ENCODE assay signal across 9 mouse cellular contexts in genomic region chr16:13449491-13449890, GRCm38 (mm10).
DNase-seq lines count a peak whose midpoint lies in the region; ATAC-seq and TF ChIP-seq lines count a peak whose summit lies in the region.
"Had no signal": no experiment of that assay in that cellular context is flagged by ENCODE, and none has a peak within 500 bp of the region (broad histone marks: within the 10 kb centered on the region; RNA-seq: fewer than 3 reads in every experiment).

No protein-coding gene starts in this region.

- peak overlapping the region; percentile 4 for H3K4me3 ChIP-seq in erythroblast, embryonic 14.5 days (replicated peaks)
- peak overlapping the region; percentile 69; the same call in 1 of the 2 replicates for H3K4me3 ChIP-seq in lung, embryonic 15.5 days
- no peak overlapping the region for H3K4me3 ChIP-seq in lung, adult 2 months (replicated peaks; ENCODE audit: extremely low read depth, low read depth, low read length)
- H3K4me3 ChIP-seq in liver, embryonic 14.5 days (ENCODE audit: insufficient read depth in 1 of 2, low read depth in 2 of 2, low read length in 2 of 2), result peak overlapping the region; percentile 43 to 62
- peak overlapping the region; percentile 71; the same call in 1 of the 2 replicates for H3K4me3 ChIP-seq in stomach, postnatal 0 days (ENCODE audit: low read depth, low read length)

- H3K9me3 ChIP-seq in erythroblast, embryonic 14.5 days (ENCODE audit: control insufficient read depth, low read length), result no peaks in the 10 kb centered on the region
- H3K9me3 ChIP-seq in lung, embryonic 15.5 days, result no peaks in the 10 kb centered on the region
- no peaks in the 10 kb centered on the region for H3K9me3 ChIP-seq in liver, embryonic 14.5 days (ENCODE audit: control insufficient read depth, low read length)
- H3K9me3 ChIP-seq in stomach, postnatal 0 days (ENCODE audit: control insufficient read depth, low read length), result no peaks in the 10 kb centered on the region

- peaks cover 29% of the 10 kb centered on the region for H3K4me1 ChIP-seq in erythroblast, embryonic 14.5 days (ENCODE audit: control insufficient read depth)
- peaks cover 22% of the 10 kb centered on the region for H3K4me1 ChIP-seq in lung, embryonic 15.5 days
- 0 out of 2 replicates have a peak, but pooled peaks cover 3% of the 10 kb centered on the region for H3K4me1 ChIP-seq in lung, adult 2 months (ENCODE audit: control insufficient read depth, insufficient read depth, low read length)
- H3K4me1 ChIP-seq in liver, embryonic 14.5 days (replicated peaks; ENCODE audit: control insufficient read depth in 2 of 2, insufficient read depth in 2 of 2, low read length in 1 of 2), result peaks cover 9 to 11% of the 10 kb centered on the region in 2 experiments; a peak in 3 of 4 replicates
- no peaks in the 10 kb centered on the region for H3K4me1 ChIP-seq in stomach, postnatal 0 days (replicated peaks; ENCODE audit: control insufficient read depth, insufficient read depth)

- H3K27ac ChIP-seq in lung, embryonic 15.5 days, result no peak overlapping the region
- no peak overlapping the region for H3K27ac ChIP-seq in liver, embryonic 14.5 days
- no peak overlapping the region for H3K27ac ChIP-seq in stomach, postnatal 0 days (replicated peaks)

- TF ChIP-seq POLR2A in lung, adult 2 months (IDR thresholded peaks at IDR 0.05; ENCODE audit: borderline replicate concordance, extremely low read depth, low read depth, low read length), result no peak

- peak overlapping the region; percentile 17; the same call in 1 of the 2 replicates for H3K9ac ChIP-seq in lung, embryonic 15.5 days
- H3K9ac ChIP-seq in liver, embryonic 14.5 days (replicated peaks), result peak overlapping the region; percentile 35; the same call in 1 of the 2 replicates
- peak overlapping the region; percentile 8; the same call in 1 of the 2 replicates for H3K9ac ChIP-seq in stomach, postnatal 0 days (ENCODE audit: low read length)

- 26% methylated on average over 13 of the region's 13 CpGs for WGBS in lung, embryonic 15.5 days
- WGBS in lung, adult 2 months, result 71% methylated on average over 13 of the region's 13 CpGs
- 11% methylated on average over 13 of the region's 13 CpGs for WGBS in liver, embryonic 14.5 days (ENCODE audit: insufficient replicate concordance)
- WGBS in stomach, postnatal 0 days, result 46% methylated on average over 13 of the region's 13 CpGs

- H3K27me3 ChIP-seq in erythroblast, embryonic 14.5 days (ENCODE audit: control insufficient read depth), result peaks cover 47% of the 10 kb centered on the region
- H3K27me3 ChIP-seq in lung, embryonic 15.5 days, result no peaks in the 10 kb centered on the region; the same call in 1 of the 2 replicates
- peaks cover 16% of the 10 kb centered on the region; the same call in 1 of the 2 replicates for H3K27me3 ChIP-seq in liver, embryonic 14.5 days (ENCODE audit: control insufficient read depth, insufficient read depth, low read length)
- no peaks in the 10 kb centered on the region for H3K27me3 ChIP-seq in stomach, postnatal 0 days (ENCODE audit: control insufficient read depth, insufficient read depth, low read length)

- H3K36me3 ChIP-seq in erythroblast, embryonic 14.5 days (ENCODE audit: control insufficient read depth), result no peaks in the 10 kb centered on the region
- no peaks in the 10 kb centered on the region for H3K36me3 ChIP-seq in lung, embryonic 15.5 days
- H3K36me3 ChIP-seq in liver, embryonic 14.5 days (replicated peaks; ENCODE audit: control insufficient read depth, insufficient read depth, low read depth), result no peaks in the 10 kb centered on the region
- H3K36me3 ChIP-seq in stomach, postnatal 0 days (ENCODE audit: control insufficient read depth, insufficient read depth, low read length), result no peaks in the 10 kb centered on the region

- no peak for TF ChIP-seq EP300 in liver, embryonic 14.5 days (IDR thresholded peaks at IDR 0.05; ENCODE audit: low read depth)
- TF ChIP-seq EP300 in stomach, postnatal 0 days (optimal IDR thresholded peaks at IDR 0.05), result no peak

- TF ChIP-seq CTCF in lung, adult 2 months (IDR thresholded peaks at IDR 0.05; ENCODE audit: insufficient read depth, low read length), result no peak
- no peak for TF ChIP-seq CTCF in liver, embryonic 14.5 days (IDR thresholded peaks at IDR 0.05; ENCODE audit: low read depth)
- no peak for TF ChIP-seq CTCF in stomach, postnatal 0 days (IDR thresholded peaks at IDR 0.05; ENCODE audit: low read depth)

- ATAC-seq in erythroblast, adult 5-6 weeks (replicated peaks; ENCODE audit: low FRiP score, poor library complexity, severe bottlenecking), result no peak
- no peak for ATAC-seq in lung, embryonic 15.5 days (ENCODE audit: borderline replicate concordance, extremely low read depth, low FRiP score, low TSS enrichment)
- no peak for ATAC-seq in liver, embryonic 14.5 days (ENCODE audit: insufficient read depth)
- no peak for ATAC-seq in stomach, postnatal 0 days (ENCODE audit: low FRiP score, low TSS enrichment)

- DNase-seq in lung, adult 2 months, result no peak
- DNase-seq in liver, embryonic 14.5 days (ENCODE audit: low read depth in 3 of 3, low spot score in 3 of 3), result no peak
- DNase-seq in stomach, postnatal 0 days (ENCODE audit: low spot score), result no peak
- DNase-seq in cerebellum, adult 9-10 months, result no peak
- no peak for DNase-seq in adipocyte (ENCODE audit: low spot score)
- DNase-seq: kidney, adult 9 months had no signal

- peak overlapping the region; percentile 93 for H3K4me2 ChIP-seq in lung, embryonic 15.5 days
- peak overlapping the region; percentile 98 for H3K4me2 ChIP-seq in liver, embryonic 14.5 days (ENCODE audit: low read depth)
- H3K4me2 ChIP-seq in stomach, postnatal 0 days (replicated peaks; ENCODE audit: low read depth), result peak overlapping the region; percentile 98
